Mouse (Mus musculus): Measurements from ENCODE around the gene Chmp2a. TPM values are rescaled to one million over a fixed set of nuclear protein-coding genes. Genes with fewer than 3 reads are reported as not detected.

The Chmp2a gene
- polyA plus RNA-seq, 1 experiment from 2014 or later: 134 TPM

- Histone ChIP-seq H3K9ac (peak within 1 kb of the TSS; percentile 80), H3K27me3 (replicated peaks) (0 out of 2 replicates have a peak, but pooled peaks cover 6% of the 10 kb centered on the region), H3K4me1 (peaks cover 32% of the 10 kb centered on the region), H3K36me3 (peaks cover 31% of the 10 kb centered on the region), H3K4me2 (peak within 1 kb of the TSS; percentile 78), H3K4me3 (peak within 1 kb of the TSS; percentile 73), H3K9me3 (replicated peaks) (no peaks in the 10 kb centered on the region), H3K27ac (peak within 1 kb of the TSS; percentile 92)
- ATAC-seq: peak; percentile 89; the same call in 1 of the 2 replicates
- 16% methylated on average over 26 of the region's 26 CpGs for WGBS (ENCODE audit: insufficient replicate concordance)
Measured at GRCm38 (mm10) chr7:13010005-13010908, 24.4 kb downstream of the Chmp2a start, which contains the start of gene Zbtb45. TSS of gene Zbtb45 (minus strand) at chr7:13010034.

GRCm38 (mm10) chr7:13009143-13010004, 25.2 kb downstream of the Chmp2a start:
- H3K9me3 ChIP-seq (replicated peaks): no peaks in the 10 kb centered on the region
- ATAC-seq: peak; percentile 87
- H3K36me3 ChIP-seq: peaks cover 38% of the 10 kb centered on the region
- peaks cover 30% of the 10 kb centered on the region for H3K4me1 ChIP-seq
- under 1% methylated on average over 42 of the region's 42 CpGs for WGBS (ENCODE audit: insufficient replicate concordance)
- peak overlapping the region; percentile 78 for H3K4me2 ChIP-seq
- peak overlapping the region; percentile 92 for H3K27ac ChIP-seq
- peak overlapping the region; percentile 80 for H3K9ac ChIP-seq
- 0 out of 2 replicates have a peak, but pooled peaks cover 6% of the 10 kb centered on the region for H3K27me3 ChIP-seq (replicated peaks)
- peak overlapping the region; percentile 73 for H3K4me3 ChIP-seq

GRCm38 (mm10) chr7:13007341-13008092, 27.1 kb downstream of the Chmp2a start:
- Histone ChIP-seq H3K9ac (no peak overlapping the region), H3K4me1 (peaks cover 21% of the 10 kb centered on the region), H3K9me3 (replicated peaks) (no peaks in the 10 kb centered on the region), H3K27me3 (replicated peaks) (0 out of 2 replicates have a peak, but pooled peaks cover 6% of the 10 kb centered on the region), H3K4me3 (no peak overlapping the region), H3K4me2 (peak overlapping the region; percentile 78; the same call in 1 of the 2 replicates), H3K36me3 (peaks cover 38% of the 10 kb centered on the region), H3K27ac (no peak overlapping the region)
- WGBS (ENCODE audit: insufficient replicate concordance): 74% methylated on average over 57 of the region's 57 CpGs
- no peak for ATAC-seq

GRCm38 (mm10) chr7:13006531-13006930, 28.1 kb downstream of the Chmp2a start:
- peaks cover 38% of the 10 kb centered on the region for H3K36me3 ChIP-seq
- H3K4me1 ChIP-seq: peaks cover 21% of the 10 kb centered on the region
- no peak overlapping the region for H3K27ac ChIP-seq
- H3K9ac ChIP-seq: no peak overlapping the region
- ATAC-seq: no peak
- no peak overlapping the region for H3K4me2 ChIP-seq
- 85% methylated on average over 10 of the region's 10 CpGs for WGBS (ENCODE audit: insufficient replicate concordance)
- H3K9me3 ChIP-seq (replicated peaks): no peaks in the 10 kb centered on the region
- H3K4me3 ChIP-seq: no peak overlapping the region
- 0 out of 2 replicates have a peak, but pooled peaks cover 6% of the 10 kb centered on the region for H3K27me3 ChIP-seq (replicated peaks)

- Histone ChIP-seq H3K27ac (no peak overlapping the region), H3K9me3 (replicated peaks) (no peaks in the 10 kb centered on the region), H3K27me3 (replicated peaks) (0 out of 2 replicates have a peak, but pooled peaks cover 6% of the 10 kb centered on the region), H3K36me3 (peaks cover 38% of the 10 kb centered on the region), H3K4me2 (no peak overlapping the region), H3K4me1 (peaks cover 21% of the 10 kb centered on the region), H3K4me3 (no peak overlapping the region), H3K9ac (no peak overlapping the region; the same call in 1 of the 2 replicates)
- 90% methylated on average over 17 of the region's 17 CpGs for WGBS (ENCODE audit: insufficient replicate concordance)
- no peak for ATAC-seq
Measured at GRCm38 (mm10) chr7:13006011-13006410, 28.6 kb downstream of the Chmp2a start.

GRCm38 (mm10) chr7:13003380-13003779, 31.2 kb downstream of the Chmp2a start:
- Histone ChIP-seq H3K36me3 (peaks cover 37% of the 10 kb centered on the region), H3K4me1 (peaks cover 7% of the 10 kb centered on the region), H3K4me3 (no peak overlapping the region), H3K4me2 (no peak overlapping the region), H3K9me3 (replicated peaks) (no peaks in the 10 kb centered on the region), H3K9ac (no peak overlapping the region), H3K27me3 (replicated peaks) (0 out of 2 replicates have a peak, but pooled peaks cover 6% of the 10 kb centered on the region), H3K27ac (no peak overlapping the region)
- WGBS (ENCODE audit: insufficient replicate concordance): 65% methylated on average over 5 of the region's 5 CpGs
- no peak for ATAC-seq

GRCm38 (mm10) chr7:13001584-13001983, 33.0 kb downstream of the Chmp2a start:
- no peaks in the 10 kb centered on the region for H3K9me3 ChIP-seq (replicated peaks)
- no peak overlapping the region for H3K4me3 ChIP-seq
- 44% methylated on average over 1 of the region's 1 CpGs for WGBS (ENCODE audit: insufficient replicate concordance)
- H3K36me3 ChIP-seq: peaks cover 19% of the 10 kb centered on the region
- H3K9ac ChIP-seq: no peak overlapping the region
- H3K27me3 ChIP-seq (replicated peaks): no peaks in the 10 kb centered on the region
- no peaks in the 10 kb centered on the region for H3K4me1 ChIP-seq
- no peak for ATAC-seq
- H3K27ac ChIP-seq: no peak overlapping the region
- no peak overlapping the region for H3K4me2 ChIP-seq

- H3K27ac ChIP-seq: no peak within 1 kb of the TSS
- no peak within 1 kb of the TSS for H3K4me3 ChIP-seq
- ATAC-seq: no peak
- 67% methylated on average over 3 of the region's 3 CpGs for WGBS (ENCODE audit: insufficient replicate concordance)
- H3K27me3 ChIP-seq (replicated peaks): no peaks in the 10 kb centered on the region; the same call in 1 of the 2 replicates
- no peak within 1 kb of the TSS for H3K4me2 ChIP-seq
- no peak within 1 kb of the TSS for H3K9ac ChIP-seq
- H3K36me3 ChIP-seq: no peaks in the 10 kb centered on the region
- H3K9me3 ChIP-seq (replicated peaks): no peaks in the 10 kb centered on the region
- no peaks in the 10 kb centered on the region for H3K4me1 ChIP-seq
Measured at GRCm38 (mm10) chr7:12998851-12999250, 35.8 kb downstream of the Chmp2a start, which contains the start of gene Trim28. TSS of gene Trim28 (plus strand) at chr7:12999114.

GRCm38 (mm10) chr7:12998053-12998452, 36.6 kb downstream of the Chmp2a start, which contains the start of gene Slc27a5:
TSS of gene Slc27a5 (minus strand) at chr7:12998192.
- Histone ChIP-seq H3K9me3 (replicated peaks) (no peaks in the 10 kb centered on the region), H3K27ac (no peak within 1 kb of the TSS), H3K4me2 (no peak within 1 kb of the TSS), H3K36me3 (no peaks in the 10 kb centered on the region), H3K9ac (no peak within 1 kb of the TSS), H3K4me3 (no peak within 1 kb of the TSS), H3K4me1 (no peaks in the 10 kb centered on the region), H3K27me3 (replicated peaks) (no peaks in the 10 kb centered on the region; the same call in 1 of the 2 replicates)
- peak; percentile 44; the same call in 1 of the 2 replicates for ATAC-seq
- 56% methylated on average over 5 of the region's 5 CpGs for WGBS (ENCODE audit: insufficient replicate concordance)

- Histone ChIP-seq H3K27ac (no peak overlapping the region), H3K9ac (no peak overlapping the region), H3K4me1 (no peaks in the 10 kb centered on the region), H3K9me3 (replicated peaks) (no peaks in the 10 kb centered on the region), H3K4me2 (no peak overlapping the region), H3K27me3 (replicated peaks) (no peaks in the 10 kb centered on the region; the same call in 1 of the 2 replicates), H3K36me3 (no peaks in the 10 kb centered on the region), H3K4me3 (no peak overlapping the region)
- 59% methylated on average over 5 of the region's 5 CpGs for WGBS (ENCODE audit: insufficient replicate concordance)
- ATAC-seq: no peak
Measured at GRCm38 (mm10) chr7:12997230-12997629, 37.4 kb downstream of the Chmp2a start.

GRCm38 (mm10) chr7:12995862-12996261, 38.7 kb downstream of the Chmp2a start:
- no peak overlapping the region for H3K4me2 ChIP-seq
- no peaks in the 10 kb centered on the region for H3K36me3 ChIP-seq
- H3K27ac ChIP-seq: no peak overlapping the region
- no peak overlapping the region for H3K4me3 ChIP-seq
- no peaks in the 10 kb centered on the region; the same call in 1 of the 2 replicates for H3K27me3 ChIP-seq (replicated peaks)
- H3K4me1 ChIP-seq: no peaks in the 10 kb centered on the region
- H3K9ac ChIP-seq: no peak overlapping the region
- H3K9me3 ChIP-seq (replicated peaks): no peaks in the 10 kb centered on the region
- no peak for ATAC-seq
